Mouse (Mus musculus) kidney, adult 2 months (tissue): Measurements from ENCODE around the gene Slc25a16. TPM values are rescaled to one million over a fixed set of nuclear protein-coding genes. Genes with fewer than 3 reads are reported as not detected.

Source experiments
- DNase-seq: peaks from one replicate; pipeline ENCODE4 v3.0.0; 2021
- H3K27ac ChIP-seq: fragments of 200-500 bp; 2 replicates; pipeline ENCODE4 v1.5.1; 2012; ENCODE audit warnings: low read depth, low read length, control low read depth, inconsistent platforms; ENCODE audit not compliant: insufficient read depth
- H3K27me3 ChIP-seq: fragments of 200-500 bp; replicated peaks from 2 replicates; pipeline ENCODE4 v1.6.1; 2012; ENCODE audit warnings: mild to moderate bottlenecking, moderate library complexity, low read length, inconsistent platforms; ENCODE audit not compliant: control insufficient read depth, insufficient read depth
- H3K36me3 ChIP-seq: fragments of 200-500 bp; 2 replicates; pipeline ENCODE4 v1.6.1; 2012; ENCODE audit warnings: mild to moderate bottlenecking, moderate library complexity, low read length, inconsistent platforms; ENCODE audit not compliant: control insufficient read depth, insufficient read depth
- H3K4me1 ChIP-seq: fragments of 200-500 bp; 2 replicates; pipeline ENCODE4 v1.6.1; 2011; ENCODE audit warnings: low read length; ENCODE audit not compliant: control insufficient read depth, insufficient read depth
- H3K4me3 ChIP-seq: fragments of 200-500 bp; 2 replicates; pipeline ENCODE4 v1.5.1; 2011; ENCODE audit warnings: mild to moderate bottlenecking, low read depth, low read length, control low read depth; ENCODE audit not compliant: insufficient read depth
- CTCF ChIP-seq: fragments of 200-500 bp; conservative IDR thresholded peaks from 2 replicates; pipeline ENCODE4 v1.5.1; 2011; ENCODE audit warnings: low read depth, mild to moderate bottlenecking, control low read depth, low read length, moderate library complexity, mixed read lengths; ENCODE audit not compliant: insufficient read depth, insufficient read length
- POLR2A ChIP-seq: fragments of 200-500 bp; IDR thresholded peaks from one replicate; pipeline ENCODE4 v1.6.1; 2011; ENCODE audit warnings: low read depth, low read length, control low read depth
- WGBS: fragments of 180-500 bp; shearing (Covaris S2); methylation state at CpG from one replicate; pipeline ENCODE4 v1.1.7; 2018; 5-methylcytosine and 5-hydroxymethylcytosine counted together
- polyA plus RNA-seq: library from polyadenylated mRNA; depleted of rRNA; stranded (reverse); fragments of >200 nt; gene quantifications from 2 replicates; pipeline ENCODE4 v1.2.3, GENCODE M21; 2012

Slc25a16 gene
- polyA plus RNA-seq, 1 experiment = 105 TPM

DNA sequence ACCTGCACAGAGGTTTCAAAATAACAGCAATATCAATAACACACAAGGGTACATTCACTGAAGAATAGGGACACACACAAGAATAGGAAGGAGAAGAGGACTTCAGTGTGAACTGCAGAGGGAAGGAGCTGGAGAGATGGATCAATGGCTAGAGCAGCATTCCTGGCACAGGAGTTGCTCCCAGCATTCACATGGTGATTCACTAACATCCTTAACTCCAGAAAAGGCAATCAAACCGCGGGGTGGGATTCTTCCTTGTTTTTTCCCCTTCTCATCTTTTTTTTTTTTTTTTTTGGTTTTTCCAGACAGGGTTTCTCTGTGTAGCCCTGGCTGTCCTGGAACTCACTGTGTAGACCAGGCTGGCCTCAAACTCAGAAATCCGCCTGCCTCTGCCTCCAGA lies 26.0 kb upstream of the Slc25a16 start:
- no peaks in the 10 kb centered on the region for H3K36me3 ChIP-seq
- H3K4me3 ChIP-seq = no peak overlapping the region
- no peaks in the 10 kb centered on the region for H3K4me1 ChIP-seq
- H3K27ac ChIP-seq = no peak overlapping the region
- TF ChIP-seq POLR2A (no peak), CTCF (no peak)
- WGBS = 80% methylated on average over 3 of the region's 3 CpGs
- no peak for DNase-seq
- H3K27me3 ChIP-seq = no peaks in the 10 kb centered on the region

- no peaks in the 10 kb centered on the region for H3K4me1 ChIP-seq
- no peak for DNase-seq
- H3K4me3 ChIP-seq = no peak overlapping the region
- no peak overlapping the region for H3K27ac ChIP-seq
- TF ChIP-seq CTCF (no peak), POLR2A (no peak)
- H3K36me3 ChIP-seq = no peaks in the 10 kb centered on the region
- H3K27me3 ChIP-seq = no peaks in the 10 kb centered on the region
- WGBS = 59% methylated on average over 6 of the region's 6 CpGs
These were observed 25.0 kb upstream of the Slc25a16 start for GRCm38 (mm10) chr10:62895386-62895785.

GRCm38 (mm10) chr10:62896035-62896434 lies 24.4 kb upstream of the Slc25a16 start:
- 63% methylated on average over 4 of the region's 4 CpGs for WGBS
- Histone ChIP-seq H3K27ac (no peak overlapping the region), H3K36me3 (no peaks in the 10 kb centered on the region), H3K4me1 (no peaks in the 10 kb centered on the region), H3K4me3 (no peak overlapping the region), H3K27me3 (no peaks in the 10 kb centered on the region)
- TF ChIP-seq CTCF (no peak), POLR2A (no peak)
- no peak for DNase-seq

DNA sequence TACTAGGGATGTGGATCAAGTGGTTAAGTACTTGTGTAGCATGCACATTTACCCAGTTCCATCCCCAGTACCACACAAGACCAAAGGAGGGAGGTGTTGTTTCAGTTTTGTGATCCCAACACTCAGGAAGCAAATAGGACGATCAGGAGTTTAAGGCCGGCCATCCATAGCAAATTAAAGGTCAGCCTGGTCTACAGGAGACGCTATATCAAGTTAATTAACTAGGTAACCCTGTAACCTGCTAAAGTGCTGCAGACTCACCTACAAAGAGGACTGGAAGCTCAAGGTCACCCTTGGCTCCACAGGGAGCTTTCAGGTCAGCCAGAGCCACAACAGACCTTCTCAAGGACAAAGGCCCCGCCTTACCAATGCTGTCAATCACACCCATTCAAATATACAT lies 23.7 kb upstream of the Slc25a16 start:
- Histone ChIP-seq H3K4me3 (no peak overlapping the region), H3K4me1 (no peaks in the 10 kb centered on the region), H3K27ac (0 out of 2 replicates have a peak overlapping the region, but pooled peaks have one; percentile 47), H3K27me3 (no peaks in the 10 kb centered on the region), H3K36me3 (no peaks in the 10 kb centered on the region)
- TF ChIP-seq CTCF = 0 out of 2 replicates have a peak, but pooled peaks have one; percentile 16
- TF ChIP-seq POLR2A = no peak
- DNase-seq = peak; percentile 48
- WGBS = 35% methylated on average over 4 of the region's 4 CpGs

GRCm38 (mm10) chr10:62897437-62897836 lies 23.0 kb upstream of the Slc25a16 start:
- TF ChIP-seq POLR2A (no peak), CTCF (no peak)
- 98% methylated on average over 3 of the region's 3 CpGs for WGBS
- Histone ChIP-seq H3K4me1 (no peaks in the 10 kb centered on the region), H3K27me3 (no peaks in the 10 kb centered on the region), H3K4me3 (no peak overlapping the region), H3K36me3 (no peaks in the 10 kb centered on the region), H3K27ac (no peak overlapping the region)
- no peak for DNase-seq

DNA sequence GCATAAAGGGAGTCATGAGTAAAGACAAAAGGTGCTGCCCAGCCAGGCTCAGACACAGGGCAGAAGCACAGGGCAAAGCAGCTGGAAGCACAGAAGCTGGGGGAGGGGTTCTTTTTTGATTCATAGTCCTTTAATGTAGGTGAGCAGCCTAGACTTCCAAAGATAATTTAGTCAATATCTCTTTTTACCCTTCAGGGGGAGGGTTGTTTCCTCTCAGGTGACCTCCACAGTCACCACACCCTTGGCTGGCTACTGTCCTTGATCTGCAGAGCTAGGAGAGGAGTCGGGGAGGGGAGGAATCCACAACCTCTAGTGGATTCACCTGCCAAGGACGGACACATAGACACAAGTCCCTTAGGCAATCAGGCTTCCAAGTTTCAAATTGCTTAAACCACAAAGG lies 22.4 kb upstream of the Slc25a16 start:
- no peaks in the 10 kb centered on the region for H3K4me1 ChIP-seq
- WGBS = 84% methylated on average over 2 of the region's 2 CpGs

GRCm38 (mm10) chr10:62900144-62900543 lies 20.3 kb upstream of the Slc25a16 start:
- TF ChIP-seq POLR2A = no peak
- no peak for TF ChIP-seq CTCF
- Histone ChIP-seq H3K36me3 (no peaks in the 10 kb centered on the region), H3K27ac (no peak overlapping the region), H3K27me3 (no peaks in the 10 kb centered on the region), H3K4me3 (no peak overlapping the region), H3K4me1 (no peaks in the 10 kb centered on the region)
- 98% methylated on average over 4 of the region's 4 CpGs for WGBS
- no peak for DNase-seq

More for the DNA sequence above, 22.4 kb upstream of the Slc25a16 start:
- no peak for DNase-seq
- no peak overlapping the region for H3K27ac ChIP-seq
- no peaks in the 10 kb centered on the region for H3K27me3 ChIP-seq
- no peak overlapping the region for H3K4me3 ChIP-seq
- TF ChIP-seq POLR2A = no peak
- no peak for TF ChIP-seq CTCF
- no peaks in the 10 kb centered on the region for H3K36me3 ChIP-seq
